Mouse (Mus musculus) thymus, adult 2 months (tissue): ENCODE measurements around the gene Lrrc25.

ENCODE experiments used
- CTCF ChIP-seq: fragments of 200-500 bp; IDR thresholded peaks from 2 replicates; pipeline ENCODE4 v1.5.1; 2012; ENCODE audit warnings: mild to moderate bottlenecking, control low read depth, low read length, moderate library complexity, borderline replicate concordance; ENCODE audit not compliant: control insufficient read depth, poor library complexity, insufficient read depth; ENCODE audit errors: extremely low read depth
- POLR2A ChIP-seq: fragments of 200-500 bp; IDR thresholded peaks from 2 replicates; pipeline ENCODE4 v1.6.1; 2012; ENCODE audit warnings: mild to moderate bottlenecking, low read length, control low read depth, moderate library complexity; ENCODE audit not compliant: control insufficient read depth, poor library complexity, insufficient read depth; ENCODE audit errors: extremely low read depth

DNA sequence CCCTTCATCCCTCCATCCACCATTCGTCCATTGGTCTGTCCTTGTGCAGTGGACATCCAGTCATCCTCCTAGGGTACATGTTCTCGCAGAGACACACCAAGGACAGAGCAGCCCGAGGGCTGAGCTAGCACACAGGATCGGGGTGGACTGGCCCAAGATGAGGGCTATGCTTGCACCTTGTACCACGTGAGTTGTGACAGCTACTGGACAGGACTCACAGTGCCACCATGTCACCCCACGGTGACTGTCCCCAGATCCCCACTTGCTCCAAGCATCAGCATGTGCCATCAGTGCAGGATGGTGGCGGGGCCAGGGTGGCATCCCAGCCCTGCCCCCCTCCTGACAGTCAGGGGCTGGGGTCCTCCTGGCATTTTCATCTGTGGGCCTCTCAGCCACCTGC, 11.4 kb upstream of the Lrrc25 start:
- TF ChIP-seq CTCF (no peak), POLR2A (no peak)
